Mouse (Mus musculus) common myeloid progenitor, adult 5-6 weeks (primary cell): ENCODE data around the gene Ebf3. TPM values are rescaled to one million over a fixed set of nuclear protein-coding genes. Genes with fewer than 3 reads are reported as not detected.

Experiments used
- ATAC-seq: replicated peaks from 2 replicates; pipeline ENCODE4 v1.8.0; 2016; ENCODE audit warnings: low read depth, mild to moderate bottlenecking, moderate TSS enrichment, inconsistent platforms; ENCODE audit not compliant: poor library complexity, severe bottlenecking
- total RNA-seq: library from RNA; stranded (forward); fragments of 200-1000, 187-1606 nt; gene quantifications from 2 replicates; pipeline ENCODE4 v1.2.3, GENCODE M21; 2017

The Ebf3 gene
- total RNA-seq, 1 experiment from 2014 or later, result not detected

- no peak for ATAC-seq
These were observed 102.9 kb downstream of the Ebf3 start for GRCm38 (mm10) chr7:137211332-137211731.

- no peak for ATAC-seq
These were observed 104.4 kb downstream of the Ebf3 start for GRCm38 (mm10) chr7:137209688-137210345.

GRCm38 (mm10) chr7:137208556-137208955 lies 105.7 kb downstream of the Ebf3 start:
- ATAC-seq, result no peak

- no peak for ATAC-seq
These were observed 107.4 kb downstream of the Ebf3 start for GRCm38 (mm10) chr7:137206770-137207285.

GRCm38 (mm10) chr7:137199533-137199932 lies 114.7 kb downstream of the Ebf3 start:
- no peak for ATAC-seq

- no peak for ATAC-seq
These were observed 115.3 kb downstream of the Ebf3 start for GRCm38 (mm10) chr7:137198921-137199320.

GRCm38 (mm10) chr7:137197118-137198030 lies 116.9 kb downstream of the Ebf3 start:
- no peak for ATAC-seq

- no peak for ATAC-seq
These were observed 117.7 kb downstream of the Ebf3 start for GRCm38 (mm10) chr7:137196536-137196935.

GRCm38 (mm10) chr7:137192776-137193278 lies 121.4 kb downstream of the Ebf3 start:
- no peak for ATAC-seq

GRCm38 (mm10) chr7:137191889-137192288 lies 122.4 kb downstream of the Ebf3 start:
- ATAC-seq, result no peak

GRCm38 (mm10) chr7:137172278-137172677 lies 142.0 kb downstream of the Ebf3 start:
- ATAC-seq, result no peak

GRCm38 (mm10) chr7:137159086-137159485 lies 155.2 kb downstream of the Ebf3 start:
- no peak for ATAC-seq

- ATAC-seq, result no peak
These were observed 159.6 kb downstream of the Ebf3 start for GRCm38 (mm10) chr7:137154623-137155022.

GRCm38 (mm10) chr7:137151854-137152253 lies 162.4 kb downstream of the Ebf3 start:
- ATAC-seq, result no peak

- ATAC-seq, result no peak
These were observed 167.1 kb downstream of the Ebf3 start for GRCm38 (mm10) chr7:137147101-137147500.

Other genes with a start within 250 kb of the Ebf3 start
- 23.8 and 26.9 TPM in 2 replicates for gene 9430038I01Rik, start 96.3 kb upstream of the Ebf3 start, total RNA-seq
- 143 and 170 TPM in 2 replicates for gene Glrx3, start 123.2 kb upstream of the Ebf3 start, total RNA-seq